13 mouse cellular contexts compared by ENCODE assay signal in the genomic region with DNA sequence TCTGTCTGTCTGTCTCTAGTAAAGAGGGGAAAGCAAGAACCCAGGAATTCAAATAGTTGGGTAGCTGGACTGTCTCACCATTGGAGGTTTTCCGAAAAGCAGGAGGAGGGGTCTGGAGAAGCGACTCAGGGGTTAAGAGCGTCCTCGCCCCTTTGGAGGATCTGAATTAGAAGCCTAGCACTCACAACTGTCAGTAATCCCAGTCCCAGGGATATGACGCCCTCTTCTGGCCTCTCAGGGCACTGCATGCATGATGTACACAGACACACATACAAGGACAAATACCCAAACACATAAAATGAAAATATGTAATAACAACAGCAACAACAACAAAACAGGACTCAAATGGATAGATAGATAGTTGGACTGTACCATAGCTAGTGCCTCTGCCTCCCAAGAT. TPM values are rescaled to one million over a fixed set of nuclear protein-coding genes. Genes with fewer than 3 reads are reported as not detected.
DNase-seq lines count a peak whose midpoint lies in the region; ATAC-seq and TF ChIP-seq lines count a peak whose summit lies in the region.
"Had no signal": no experiment of that assay in that cellular context is flagged by ENCODE, and none has a peak within 500 bp of the region (broad histone marks: within the 10 kb centered on the region; RNA-seq: fewer than 3 reads in every experiment).

No protein-coding gene starts in this region.

- 20% methylated on average over 5 of the region's 5 CpGs for WGBS in cerebellum, adult 2 months
- 46% methylated on average over 5 of the region's 5 CpGs for WGBS in liver, adult 2 months
- WGBS in liver, embryonic 11.5 days = 30% methylated on average over 5 of the region's 5 CpGs
- 44% methylated on average over 5 of the region's 5 CpGs for WGBS in liver, embryonic 14.5 days (ENCODE audit: insufficient replicate concordance)

- no peak overlapping the region for H3K9ac ChIP-seq in liver, adult 2 months (ENCODE audit: low read depth, low read length)
- H3K9ac ChIP-seq in liver, embryonic 11.5 days (ENCODE audit: low read depth, low read length) = no peak overlapping the region
- no peak overlapping the region for H3K9ac ChIP-seq in MEL (ENCODE audit: control insufficient read depth, low read depth, low read length, poor library complexity, severe bottlenecking)
- H3K9ac ChIP-seq in liver, embryonic 14.5 days (replicated peaks) = no peak overlapping the region
- H3K9ac ChIP-seq: limb, embryonic 15.5 days had no signal

- no peak for DNase-seq in cerebellum, adult 2 months
- DNase-seq in cerebellum, postnatal 10 days = no peak
- no peak for DNase-seq in liver, adult 2 months (ENCODE audit: extremely low read depth, low read depth, low spot score)
- no peak for DNase-seq in liver, embryonic 11.5 days (ENCODE audit: low spot score)
- DNase-seq in MEL (ENCODE audit: low read depth, low spot score) = peak; percentile 65
- no peak for DNase-seq in liver, embryonic 14.5 days (ENCODE audit: low read depth in 3 of 3, low spot score in 3 of 3)
- no peak for DNase-seq in spleen, adult 12 weeks (ENCODE audit: low spot score)
- no peak for DNase-seq in thymus, adult 18-20 months
- DNase-seq: cerebellum, postnatal 36 days had no signal

- no peak overlapping the region for H3K27ac ChIP-seq in cerebellum, adult 2 months (ENCODE audit: insufficient read depth, low read length)
- H3K27ac ChIP-seq in liver, adult 2 months (replicated peaks; ENCODE audit: insufficient read depth, low read depth, low read length) = no peak overlapping the region
- H3K27ac ChIP-seq in liver, embryonic 11.5 days (ENCODE audit: low read depth, low read length) = no peak overlapping the region
- no peak overlapping the region for H3K27ac ChIP-seq in MEL (ENCODE audit: control insufficient read depth, low read depth, low read length)
- no peak overlapping the region for H3K27ac ChIP-seq in liver, embryonic 14.5 days
- H3K27ac ChIP-seq: hindbrain, embryonic 10.5 days; limb, embryonic 15.5 days; midbrain, embryonic 10.5 days had no signal

- peak; percentile 49 for TF ChIP-seq RAD21 in MEL (IDR thresholded peaks at IDR 0.05; ENCODE audit: low read depth, low read length)

- no peak for ATAC-seq in liver, embryonic 11.5 days (replicated peaks; ENCODE audit: low FRiP score)
- ATAC-seq in liver, embryonic 14.5 days (ENCODE audit: insufficient read depth) = no peak

- H3K9me3 ChIP-seq in liver, embryonic 11.5 days (ENCODE audit: control insufficient read depth, low read length) = no peaks in the 10 kb centered on the region
- no peaks in the 10 kb centered on the region for H3K9me3 ChIP-seq in MEL (replicated peaks; ENCODE audit: insufficient read depth, low read length)
- H3K9me3 ChIP-seq in liver, embryonic 14.5 days (ENCODE audit: control insufficient read depth, low read length) = no peaks in the 10 kb centered on the region
- H3K9me3 ChIP-seq: hindbrain, embryonic 10.5 days; limb, embryonic 15.5 days; midbrain, embryonic 10.5 days had no signal

- no peaks in the 10 kb centered on the region for H3K36me3 ChIP-seq in liver, adult 2 months (ENCODE audit: control insufficient read depth, insufficient read depth, low read length)
- H3K36me3 ChIP-seq in liver, embryonic 11.5 days (ENCODE audit: control insufficient read depth, insufficient read depth, low read length) = no peaks in the 10 kb centered on the region
- no peaks in the 10 kb centered on the region for H3K36me3 ChIP-seq in MEL (ENCODE audit: control insufficient read depth in 1 of 2, insufficient read depth in 2 of 2, low read length in 2 of 2)
- no peaks in the 10 kb centered on the region for H3K36me3 ChIP-seq in liver, embryonic 14.5 days (replicated peaks; ENCODE audit: control insufficient read depth, insufficient read depth, low read depth)
- H3K36me3 ChIP-seq: hindbrain, embryonic 10.5 days; limb, embryonic 15.5 days; midbrain, embryonic 10.5 days had no signal

- no peak for TF ChIP-seq EP300 in MEL (IDR thresholded peaks at IDR 0.05; ENCODE audit: low read depth in 1 of 2, low read length in 2 of 2)
- no peak for TF ChIP-seq EP300 in liver, embryonic 14.5 days (IDR thresholded peaks at IDR 0.05; ENCODE audit: low read depth)

- H3K79me2 ChIP-seq in liver, adult 2 months (ENCODE audit: control insufficient read depth, insufficient read depth, low read length) = no peaks in the 10 kb centered on the region
- no peaks in the 10 kb centered on the region for H3K79me2 ChIP-seq in MEL (ENCODE audit: control insufficient read depth, insufficient read depth, low read length, poor library complexity)

- TF ChIP-seq POLR2A in cerebellum, adult 2 months (IDR thresholded peaks at IDR 0.05; ENCODE audit: borderline replicate concordance, insufficient read depth, low read length) = no peak
- TF ChIP-seq POLR2A in liver, adult 2 months (IDR thresholded peaks at IDR 0.05; ENCODE audit: extremely low read depth, insufficient read depth, low read length) = no peak
- no peak for TF ChIP-seq POLR2A in MEL (IDR thresholded peaks at IDR 0.05; ENCODE audit: control insufficient read depth in 1 of 2, insufficient read depth in 1 of 2, low read depth in 1 of 2, low read length in 2 of 2, poor library complexity in 1 of 2)

- H3K27me3 ChIP-seq in cerebellum, adult 2 months (ENCODE audit: control insufficient read depth, insufficient read depth, low read length) = peaks cover 3% of the 10 kb centered on the region; the same call in 1 of the 2 replicates
- peaks cover 4% of the 10 kb centered on the region; the same call in 1 of the 2 replicates for H3K27me3 ChIP-seq in liver, adult 2 months (ENCODE audit: control insufficient read depth, insufficient read depth, low read length)
- H3K27me3 ChIP-seq in liver, embryonic 11.5 days (replicated peaks; ENCODE audit: control insufficient read depth, insufficient read depth, low read length) = peaks cover 41% of the 10 kb centered on the region
- H3K27me3 ChIP-seq in MEL (ENCODE audit: control insufficient read depth in 1 of 2, insufficient read depth in 2 of 2, low read length in 2 of 2) = 0 out of 4 replicates have a peak, but pooled peaks cover 0 to 3% of the 10 kb centered on the region in 2 experiments
- peaks cover 45% of the 10 kb centered on the region for H3K27me3 ChIP-seq in liver, embryonic 14.5 days (ENCODE audit: control insufficient read depth, insufficient read depth, low read length)

- 0 out of 2 replicates have a peak, but pooled peaks have one; percentile 2 for TF ChIP-seq CTCF in cerebellum, adult 2 months (IDR thresholded peaks at IDR 0.05; ENCODE audit: borderline replicate concordance, insufficient read depth, low read depth, low read length)
- peak; percentile 41; the same call in 1 of the 2 replicates for TF ChIP-seq CTCF in liver, adult 2 months (IDR thresholded peaks at IDR 0.05; ENCODE audit: low read depth, low read length)
- TF ChIP-seq CTCF in MEL (IDR thresholded peaks at IDR 0.05 in 2 of 3, conservative IDR thresholded peaks at IDR 0.05 in 1 of 3; ENCODE audit: control insufficient read depth in 1 of 3, insufficient read depth in 1 of 3, low read depth in 2 of 3, low read length in 3 of 3, poor library complexity in 1 of 3, severe bottlenecking in 1 of 3) = peak; percentile 61 to 76 (median 65)
- peak; percentile 70 for TF ChIP-seq CTCF in liver, embryonic 14.5 days (IDR thresholded peaks at IDR 0.05; ENCODE audit: low read depth)

- H3K4me3 ChIP-seq in cerebellum, adult 2 months (replicated peaks; ENCODE audit: insufficient read depth, low read depth, low read length) = no peak overlapping the region
- no peak overlapping the region for H3K4me3 ChIP-seq in liver, adult 2 months (ENCODE audit: insufficient read depth, low read depth, low read length)
- H3K4me3 ChIP-seq in liver, embryonic 11.5 days (ENCODE audit: low read depth, low read length) = no peak overlapping the region
- no peak overlapping the region for H3K4me3 ChIP-seq in MEL (ENCODE audit: control insufficient read depth in 1 of 2, insufficient read depth in 1 of 2, low read depth in 2 of 2, low read length in 2 of 2)
- no peak overlapping the region for H3K4me3 ChIP-seq in liver, embryonic 14.5 days (ENCODE audit: insufficient read depth in 1 of 2, low read depth in 2 of 2, low read length in 2 of 2)
- H3K4me3 ChIP-seq: hindbrain, embryonic 10.5 days; limb, embryonic 15.5 days; midbrain, embryonic 10.5 days had no signal

- H3K4me2 ChIP-seq in liver, embryonic 11.5 days = no peak overlapping the region
- no peak overlapping the region for H3K4me2 ChIP-seq in liver, embryonic 14.5 days (ENCODE audit: low read depth)
- H3K4me2 ChIP-seq: limb, embryonic 15.5 days had no signal

- no peaks in the 10 kb centered on the region for H3K4me1 ChIP-seq in cerebellum, adult 2 months (ENCODE audit: control insufficient read depth, insufficient read depth, low read length)
- H3K4me1 ChIP-seq in liver, adult 2 months (ENCODE audit: control insufficient read depth, insufficient read depth, low read length) = no peaks in the 10 kb centered on the region
- peaks cover 5% of the 10 kb centered on the region for H3K4me1 ChIP-seq in liver, embryonic 11.5 days (replicated peaks; ENCODE audit: control insufficient read depth, insufficient read depth, low read length)
- peaks cover 4 to 8% of the 10 kb centered on the region in 2 experiments; a peak in 3 of 4 replicates for H3K4me1 ChIP-seq in MEL (ENCODE audit: control insufficient read depth in 1 of 2, insufficient read depth in 2 of 2, low read length in 2 of 2)
- no peaks in the 10 kb centered on the region for H3K4me1 ChIP-seq in liver, embryonic 14.5 days (replicated peaks; ENCODE audit: control insufficient read depth in 2 of 2, insufficient read depth in 2 of 2, low read length in 1 of 2)

RNA-seq across cellular contexts. Expression of a gene that starts 4.0 kb away (rescaled TPM):
- polyA plus RNA-seq in cerebellum, adult 2 months (2012; rRNA removed) = 0.33 TPM in 1 of 2 replicates, not detected in the other
- total RNA-seq in liver, adult 2 months (2014; rRNA removed) = 0.20 and 0.37 TPM in 2 replicates
- polyA plus RNA-seq in liver, adult 2 months (2012; rRNA removed) = 0.26 and 0.46 TPM in 2 replicates
- polyA plus RNA-seq in liver, embryonic 11.5 days (2014; fragmentation: Nextera tagmentation; extraction: Ambion mirVana) = 4.0 and 5.1 TPM in 2 replicates
- total RNA-seq in MEL (2012; rRNA removed) = 0.26 and 0.31 TPM in 2 replicates
- polyA plus RNA-seq in MEL (2012; ENCODE audit: insufficient read depth in 1 of 2, insufficient read length in 2 of 2, low read depth in 1 of 2, low replicate concordance in 2 of 2, missing spikeins in 1 of 2) = under 1 TPM in 1 of 2 experiments, not detected in 1; 0.36 TPM
- 2.0 and 4.0 TPM in 2 replicates for polyA plus RNA-seq in liver, embryonic 14.5 days (2012; rRNA removed)
- 2.2 TPM in 2 replicates for polyA plus RNA-seq in liver, embryonic 14.5 days (2014; fragmentation: Nextera tagmentation; extraction: Ambion mirVana)
- total RNA-seq: layer of hippocampus, postnatal 10 days had no signal

RNA-seq across cellular contexts. Expression of a gene that starts 12.6 kb away (rescaled TPM):
- polyA plus RNA-seq in cerebellum, adult 2 months (2012; rRNA removed) = 5.9 and 7.2 TPM in 2 replicates
- total RNA-seq in liver, adult 2 months (2014; rRNA removed) = 0.60 and 0.83 TPM in 2 replicates
- 0.39 and 0.58 TPM in 2 replicates for polyA plus RNA-seq in liver, adult 2 months (2012; rRNA removed)
- 7.0 and 8.3 TPM in 2 replicates for polyA plus RNA-seq in liver, embryonic 11.5 days (2014; fragmentation: Nextera tagmentation; extraction: Ambion mirVana)
- 0.12 TPM in 1 of 2 replicates, not detected in the other for total RNA-seq in MEL (2012; rRNA removed)
- polyA plus RNA-seq in MEL (2012; ENCODE audit: insufficient read depth in 1 of 2, insufficient read length in 2 of 2, low read depth in 1 of 2, low replicate concordance in 2 of 2, missing spikeins in 1 of 2) = under 1 TPM in 1 of 2 experiments, not detected in 1; 0.19 TPM
- 17.0 and 17.4 TPM in 2 replicates for polyA plus RNA-seq in liver, embryonic 14.5 days (2012; rRNA removed)
- 12.6 and 14.0 TPM in 2 replicates for polyA plus RNA-seq in liver, embryonic 14.5 days (2014; fragmentation: Nextera tagmentation; extraction: Ambion mirVana)

RNA-seq across cellular contexts. Expression of a gene that starts 20.3 kb away (rescaled TPM):
- polyA plus RNA-seq in cerebellum, adult 2 months (2012; rRNA removed) = 93.9 and 108 TPM in 2 replicates
- 6.6 and 13.4 TPM in 2 replicates for total RNA-seq in liver, adult 2 months (2014; rRNA removed)
- 39.1 and 45.3 TPM in 2 replicates for polyA plus RNA-seq in liver, adult 2 months (2012; rRNA removed)
- polyA plus RNA-seq in liver, embryonic 11.5 days (2014; fragmentation: Nextera tagmentation; extraction: Ambion mirVana) = 20.8 and 24.0 TPM in 2 replicates
- 47.3 and 49.6 TPM in 2 replicates for total RNA-seq in MEL (2012; rRNA removed)
- 100 to 1,000 TPM in 1 of 2 experiments, not detected in 1; 133 TPM for polyA plus RNA-seq in MEL (2012; ENCODE audit: insufficient read depth in 1 of 2, insufficient read length in 2 of 2, low read depth in 1 of 2, low replicate concordance in 2 of 2, missing spikeins in 1 of 2)
- polyA plus RNA-seq in liver, embryonic 14.5 days (2012; rRNA removed) = 23.6 and 32.3 TPM in 2 replicates
- 9.7 and 10.7 TPM in 2 replicates for polyA plus RNA-seq in liver, embryonic 14.5 days (2014; fragmentation: Nextera tagmentation; extraction: Ambion mirVana)

RNA-seq across cellular contexts. Expression of a gene that starts 21.7 kb away (rescaled TPM):
- polyA plus RNA-seq in cerebellum, adult 2 months (2012; rRNA removed) = 106 and 109 TPM in 2 replicates
- 19.5 and 21.3 TPM in 2 replicates for total RNA-seq in liver, adult 2 months (2014; rRNA removed)
- 30.8 and 33.7 TPM in 2 replicates for polyA plus RNA-seq in liver, adult 2 months (2012; rRNA removed)
- 131 and 146 TPM in 2 replicates for polyA plus RNA-seq in liver, embryonic 11.5 days (2014; fragmentation: Nextera tagmentation; extraction: Ambion mirVana)
- 170 and 189 TPM in 2 replicates for total RNA-seq in MEL (2012; rRNA removed)
- 100 to 1,000 TPM in 1 of 2 experiments, not detected in 1; 222 TPM for polyA plus RNA-seq in MEL (2012; ENCODE audit: insufficient read depth in 1 of 2, insufficient read length in 2 of 2, low read depth in 1 of 2, low replicate concordance in 2 of 2, missing spikeins in 1 of 2)
- 44.0 and 46.1 TPM in 2 replicates for polyA plus RNA-seq in liver, embryonic 14.5 days (2012; rRNA removed)
- 70.2 and 74.0 TPM in 2 replicates for polyA plus RNA-seq in liver, embryonic 14.5 days (2014; fragmentation: Nextera tagmentation; extraction: Ambion mirVana)

RNA-seq across cellular contexts. Expression of a gene that starts 25.0 kb away (rescaled TPM):
- polyA plus RNA-seq in cerebellum, adult 2 months (2012; rRNA removed) = 16.5 and 16.8 TPM in 2 replicates
- not detected in 2 replicates for total RNA-seq in liver, adult 2 months (2014; rRNA removed)
- polyA plus RNA-seq in liver, adult 2 months (2012; rRNA removed) = 0.20 TPM in 1 of 2 replicates, not detected in the other
- polyA plus RNA-seq in liver, embryonic 11.5 days (2014; fragmentation: Nextera tagmentation; extraction: Ambion mirVana) = 1.3 and 1.7 TPM in 2 replicates
- 0.33 and 0.50 TPM in 2 replicates for total RNA-seq in MEL (2012; rRNA removed)
- polyA plus RNA-seq in MEL (2012; ENCODE audit: insufficient read depth in 1 of 2, insufficient read length in 2 of 2, low read depth in 1 of 2, low replicate concordance in 2 of 2, missing spikeins in 1 of 2) = under 1 TPM in 1 of 2 experiments, not detected in 1; 0.92 TPM
- polyA plus RNA-seq in liver, embryonic 14.5 days (2012; rRNA removed) = 0.57 and 0.58 TPM in 2 replicates
- polyA plus RNA-seq in liver, embryonic 14.5 days (2014; fragmentation: Nextera tagmentation; extraction: Ambion mirVana) = 0.23 TPM in 1 of 2 replicates, not detected in the other

Comparison
In these comparisons a context has a peak if more than half of its experiments do, and no peak if none do; other contexts are left out.
1. CTCF ChIP-seq: peak in every context shown above with its lines; median percentile 70 in liver, embryonic 14.5 days; 65 in MEL; 41 in liver, adult 2 months; 2 in cerebellum, adult 2 months.